Mouse (Mus musculus) cerebellum, adult 18-20 months (tissue): ENCODE results near the gene Efcab9.
A peak's percentile ranks its signal among the peaks of the same experiment; 100 is the strongest.
"Not testable (repeated sequence)": the region's sequence is repeated elsewhere in the genome, so short reads cannot be mapped to it uniquely, and the experiment has no call there.

Experiments used
- DNase-seq, 2 experiments: peaks; one replicate each; pipeline ENCODE4 v3.0.0; 2021

The Efcab9 gene

GRCm38 (mm10) chr11:32535646-32536045 is 3.8 kb upstream of the Efcab9 start:
- no peak for DNase-seq

- DNase-seq: no peak
Observed at GRCm38 (mm10) chr11:32534453-32535075, 2.7 kb upstream of the Efcab9 start.

DNA sequence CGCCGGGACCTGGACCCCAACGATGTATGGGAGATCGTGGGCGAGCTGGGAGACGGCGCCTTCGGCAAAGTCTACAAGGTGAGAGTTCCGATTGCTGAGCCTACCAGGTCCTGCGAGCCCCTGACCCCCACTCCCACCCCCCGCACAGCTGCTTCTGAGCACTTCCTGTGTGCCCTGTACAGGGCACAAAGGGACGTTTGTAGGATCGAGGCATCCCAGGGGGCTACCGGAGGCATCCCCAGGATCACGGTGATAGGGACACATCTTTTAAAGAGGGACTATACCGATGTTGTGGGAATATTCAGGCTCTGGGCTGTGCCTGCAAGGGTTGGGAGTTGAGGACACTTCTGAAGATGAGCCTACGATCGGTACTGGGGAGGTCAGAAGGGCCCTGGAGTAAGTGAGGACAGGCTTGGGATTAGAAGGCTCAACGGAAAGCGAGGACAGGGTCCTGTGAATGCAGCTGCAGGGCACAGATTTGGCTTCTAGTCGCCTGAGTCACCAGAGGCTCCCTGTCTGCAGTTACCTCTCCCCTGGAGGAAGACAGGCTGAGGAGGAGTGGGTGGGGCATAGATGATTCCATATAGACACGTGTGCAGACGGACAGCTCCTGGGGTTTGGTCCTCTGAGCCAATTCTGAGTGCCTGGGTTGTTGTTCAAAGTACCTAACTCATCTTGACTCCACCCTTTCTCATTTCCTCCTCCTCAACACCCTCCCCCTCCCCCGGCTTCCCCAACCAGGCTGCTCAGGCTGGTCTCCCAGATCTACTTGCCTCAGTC is 1.8 kb upstream of the Efcab9 start:
- peak; percentile 59 to 71 for DNase-seq

DNA sequence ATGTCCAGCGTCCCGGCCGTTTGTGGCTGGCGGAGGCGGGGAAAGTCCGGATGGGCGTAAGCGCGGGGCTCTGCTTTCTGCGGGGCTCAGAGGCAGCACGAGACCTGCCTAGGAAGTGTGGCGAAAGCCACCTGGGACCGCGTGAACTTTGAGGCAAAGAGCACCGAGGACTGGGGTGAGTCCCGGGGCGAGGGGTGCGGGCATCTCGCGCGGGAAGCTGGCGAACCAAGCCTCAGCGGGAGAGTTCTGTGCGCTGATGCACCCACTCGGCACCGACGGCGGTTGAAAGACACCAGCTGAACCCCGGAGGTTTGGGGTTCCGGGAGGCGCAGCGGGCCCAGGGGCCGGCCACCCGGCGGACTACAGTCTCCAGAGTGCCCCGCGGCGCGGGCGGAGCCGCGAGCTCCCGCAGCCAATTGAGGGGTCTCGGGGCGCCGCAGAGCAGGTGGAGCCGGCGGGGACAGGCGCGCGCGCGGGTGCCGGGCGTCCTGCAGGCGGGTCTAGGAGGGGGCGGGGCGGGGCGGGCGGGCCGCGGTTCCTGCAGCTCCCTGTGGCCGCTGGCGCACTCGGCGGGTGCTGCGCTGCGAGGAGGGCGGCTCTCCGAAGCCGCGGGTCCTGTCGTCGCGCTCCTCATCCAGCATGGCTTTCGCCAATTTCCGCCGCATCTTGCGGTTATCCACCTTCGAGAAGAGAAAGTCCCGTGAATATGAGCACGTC is 1.0 kb upstream of the Efcab9 start, which contains the start of gene Stk10:
TSS of gene Stk10 (plus strand) at position 541 of the 717 bp plus-strand sequence.
- peak; percentile 93 for DNase-seq

DNA sequence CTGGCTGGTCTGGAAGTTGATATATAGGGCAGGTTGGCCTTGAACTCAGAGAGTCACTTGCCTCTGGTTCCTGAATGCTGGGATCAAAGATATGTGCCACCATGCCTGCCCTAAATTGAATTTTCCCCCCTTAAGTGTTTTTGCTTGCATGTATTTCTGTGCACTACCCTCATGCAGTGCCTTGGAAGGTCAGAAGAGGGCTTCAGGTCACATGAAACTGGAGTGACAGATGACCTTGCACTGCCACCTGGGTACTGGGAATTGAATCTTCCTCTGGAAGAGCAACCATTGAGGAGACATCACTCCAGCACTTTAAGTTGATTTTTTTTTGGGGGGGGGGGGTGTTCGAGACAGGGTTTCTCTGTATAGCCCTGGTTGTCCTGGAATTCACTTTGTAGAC is 1.7 kb downstream of the Efcab9 start:
- no peak for DNase-seq

DNA sequence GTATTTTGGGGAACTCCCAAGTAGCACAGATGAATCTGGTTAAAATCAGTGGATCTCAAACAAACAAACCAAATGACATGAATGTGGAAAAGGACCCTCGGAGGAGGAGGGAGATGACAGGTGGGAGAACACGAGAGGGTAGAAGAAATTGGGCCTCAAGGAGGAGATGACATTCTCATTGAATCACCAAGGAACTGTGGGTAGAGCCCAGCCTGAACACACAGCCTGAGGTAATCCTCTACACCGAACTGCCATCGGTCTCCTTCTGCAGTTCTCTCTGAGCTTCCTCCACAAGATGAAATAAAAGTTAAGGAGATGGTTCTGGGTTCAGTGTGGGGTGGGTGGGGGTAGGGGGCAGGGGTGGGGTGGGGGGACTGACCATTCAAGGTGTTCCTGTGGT is 4.9 kb downstream of the Efcab9 start:
- no peak for DNase-seq

DNA sequence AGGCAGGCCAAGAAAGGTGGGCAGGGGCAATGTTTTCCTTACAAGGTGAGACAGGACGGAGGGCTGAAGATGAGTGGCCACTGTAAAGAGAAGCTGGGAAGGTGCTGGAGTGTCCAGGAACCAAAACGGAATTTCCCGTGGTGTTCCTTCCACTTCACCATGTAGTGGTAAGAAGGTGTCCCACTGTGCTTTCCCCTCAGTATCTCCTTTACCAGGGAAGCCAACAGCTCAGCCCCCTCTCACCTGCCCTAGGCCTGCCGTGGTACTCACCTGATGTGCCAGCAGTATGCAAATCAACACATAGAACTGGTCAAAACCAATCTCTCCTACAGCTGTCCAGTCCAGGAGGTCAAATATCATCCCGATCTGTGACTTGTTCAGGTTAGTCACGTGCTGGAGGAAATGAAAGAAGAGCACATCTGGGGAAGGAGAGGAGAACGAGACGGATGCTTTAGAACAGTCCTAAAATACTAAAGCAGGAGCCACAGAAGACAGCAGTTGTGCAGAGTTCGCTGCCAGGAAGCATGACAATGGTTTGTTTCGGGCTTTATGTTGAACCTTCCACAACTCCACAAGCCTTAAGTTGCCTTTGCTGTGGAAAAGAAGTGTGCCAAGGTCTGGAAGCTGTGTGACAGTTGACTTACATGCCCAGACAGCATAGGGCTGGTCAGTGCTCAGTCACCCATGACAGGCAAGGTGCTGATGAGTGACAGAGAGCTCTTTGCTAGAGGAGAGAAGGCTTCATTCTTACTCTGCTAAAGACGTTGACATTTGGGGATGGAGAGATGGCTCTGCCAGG is 7.6 kb downstream of the Efcab9 start:
- DNase-seq: no peak

- DNase-seq: no peak
Observed at GRCm38 (mm10) chr11:32521246-32521645, 10.6 kb downstream of the Efcab9 start.

- DNase-seq: no peak
Observed at GRCm38 (mm10) chr11:32519354-32519753, 12.5 kb downstream of the Efcab9 start.

GRCm38 (mm10) chr11:32518770-32519169 is 13.1 kb downstream of the Efcab9 start:
- no peak for DNase-seq

DNA sequence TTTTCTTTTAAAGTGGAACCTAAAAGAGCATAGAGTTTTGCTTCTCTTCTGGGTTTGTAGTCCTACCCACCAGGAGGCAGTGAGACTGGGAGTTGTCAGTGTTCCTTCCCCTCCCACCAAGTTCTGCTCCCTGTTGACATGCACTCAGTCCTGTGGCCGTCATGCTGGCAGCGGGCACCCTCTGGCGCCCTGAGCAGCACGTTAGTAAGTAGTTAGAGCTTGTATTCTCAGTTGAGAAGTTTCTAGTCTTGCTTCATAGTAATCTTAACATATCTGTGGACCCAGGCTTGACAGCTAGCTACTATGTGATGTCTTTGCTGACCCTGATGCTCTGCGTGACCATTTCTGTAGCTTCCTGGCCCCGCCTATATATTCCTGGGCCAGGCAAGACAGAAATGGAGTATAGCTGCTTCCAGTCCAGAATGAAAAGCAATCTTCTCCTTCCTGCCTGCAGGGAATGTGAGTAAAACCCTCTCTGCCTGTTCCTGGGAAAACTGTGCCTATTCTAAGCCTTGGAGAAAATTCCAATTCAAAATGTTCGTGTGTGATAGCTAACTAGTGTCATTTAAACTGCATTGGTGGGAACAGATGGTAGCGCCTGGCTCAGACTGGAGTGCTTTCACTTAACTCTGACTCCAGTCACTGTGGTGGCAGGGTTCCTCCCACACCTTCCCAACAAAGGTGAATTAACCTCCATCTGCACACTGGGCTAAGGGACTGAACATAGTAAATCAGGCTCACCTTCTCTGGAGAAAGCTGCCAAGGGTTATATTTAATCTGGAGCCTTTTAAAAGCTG is 14.8 kb downstream of the Efcab9 start:
- peak; percentile 79 to 90 for DNase-seq

GRCm38 (mm10) chr11:32516091-32516490 is 15.8 kb downstream of the Efcab9 start:
- peak in 1 of 2 experiments; percentile 53 for DNase-seq

- DNase-seq: not testable (repeated sequence)
Observed at GRCm38 (mm10) chr11:32514853-32515252, 17.0 kb downstream of the Efcab9 start.

DNA sequence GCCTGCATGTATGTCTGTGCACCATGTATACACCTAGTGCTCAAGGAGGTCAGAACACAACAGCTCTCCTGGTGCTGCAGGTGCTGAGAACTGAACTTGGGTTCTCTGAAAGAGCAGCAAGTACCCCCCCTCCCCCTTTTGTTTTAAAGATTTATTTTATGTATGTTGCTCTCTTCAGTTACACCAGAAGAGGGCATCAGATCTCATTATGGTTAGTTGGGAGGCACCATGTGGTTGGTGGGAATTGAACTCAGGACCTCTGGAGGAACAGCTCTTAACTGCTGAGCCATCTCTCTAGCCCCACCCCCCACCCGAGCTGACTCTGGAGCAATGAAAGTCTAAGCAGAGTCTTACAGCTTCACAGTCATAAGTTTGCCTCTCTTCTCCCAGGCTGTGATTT is 21.0 kb downstream of the Efcab9 start:
- DNase-seq: no peak

- DNase-seq: no peak
Observed at GRCm38 (mm10) chr11:32505091-32505739, 26.7 kb downstream of the Efcab9 start.

- DNase-seq: no peak
Observed at GRCm38 (mm10) chr11:32503711-32504110, 28.2 kb downstream of the Efcab9 start.

DNA sequence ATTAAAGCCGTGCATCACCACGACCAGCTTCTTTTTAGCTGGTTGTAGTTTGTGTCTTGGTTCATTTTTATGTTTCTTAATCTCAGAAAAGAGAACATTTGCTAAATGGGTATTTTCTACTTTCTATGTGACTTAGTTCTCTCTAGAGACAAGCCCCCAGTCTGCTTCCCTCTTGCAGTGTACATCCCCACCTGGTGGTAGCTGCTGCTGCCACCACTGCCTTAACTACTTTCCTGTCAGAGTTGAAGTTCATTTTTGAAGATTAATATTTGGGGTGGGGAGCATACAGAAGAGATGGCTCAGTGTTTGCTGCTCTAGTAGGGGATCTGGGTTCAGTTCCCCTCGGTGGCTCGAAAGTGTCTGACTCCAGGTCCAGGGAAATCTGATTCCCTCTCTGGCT is 31.9 kb downstream of the Efcab9 start:
- no peak for DNase-seq

DNA sequence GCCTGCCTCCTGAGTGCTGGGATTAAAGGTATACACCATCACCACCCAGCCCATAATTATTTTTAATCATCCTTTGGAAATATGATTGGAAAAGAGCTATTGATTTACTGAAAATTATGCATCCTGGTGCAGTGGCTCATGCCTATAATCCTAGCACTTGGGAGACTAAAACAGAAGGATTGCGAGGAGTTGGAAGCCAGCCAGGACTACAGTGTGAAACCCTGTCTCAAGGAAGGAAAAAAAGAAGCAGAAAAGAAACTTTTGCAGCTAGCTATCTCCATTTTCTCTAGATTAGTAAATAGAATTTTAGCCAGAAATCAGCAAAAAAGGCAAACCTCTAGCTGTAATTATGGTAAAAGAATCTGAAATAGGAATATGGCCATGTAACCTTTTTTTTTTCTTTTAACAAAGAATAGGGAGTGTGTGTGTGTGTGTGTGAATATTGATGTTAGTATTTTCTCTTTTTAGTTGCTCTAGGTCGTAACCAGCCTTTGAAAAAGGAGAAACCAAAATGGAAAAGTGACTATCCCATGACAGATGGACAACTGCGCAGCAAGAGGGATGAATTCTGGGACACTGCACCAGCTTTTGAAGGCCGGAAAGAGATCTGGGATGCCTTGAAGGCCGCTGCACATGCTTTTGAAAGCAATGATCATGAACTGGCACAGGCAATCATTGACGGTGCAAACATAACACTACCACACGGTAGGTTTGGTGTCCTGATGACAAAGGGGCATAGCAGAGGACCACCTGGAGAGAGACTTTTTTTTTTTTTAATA is 32.9 kb downstream of the Efcab9 start:
- DNase-seq: peak; percentile 73 to 74

DNA sequence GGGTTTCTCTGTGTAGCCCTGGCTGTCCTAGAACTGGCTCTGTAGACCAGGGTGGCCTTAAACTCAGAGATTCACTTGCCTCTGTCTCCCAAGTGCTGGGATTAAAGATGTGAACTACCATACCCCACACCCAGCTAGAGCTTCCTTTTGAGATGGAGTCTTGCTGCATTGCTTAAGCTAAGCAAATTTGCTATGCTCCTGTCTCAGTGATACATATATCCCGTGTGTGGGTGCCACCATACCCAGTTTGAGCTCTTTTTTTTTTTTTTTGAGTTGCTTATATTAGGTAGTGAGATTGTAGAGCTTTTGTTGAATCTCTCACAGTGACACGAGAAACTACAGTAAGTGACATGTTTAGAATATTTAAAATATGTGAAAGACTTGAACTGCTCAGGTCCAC is 36.6 kb downstream of the Efcab9 start:
- no peak for DNase-seq

- DNase-seq: no peak
Observed at GRCm38 (mm10) chr11:32493312-32493711, 38.6 kb downstream of the Efcab9 start.

- no peak for DNase-seq
Observed at GRCm38 (mm10) chr11:32491079-32491478, 40.8 kb downstream of the Efcab9 start.
